Mouse (Mus musculus) embryonic facial prominence, embryonic 12.5 days (tissue): ENCODE measurements around the gene Gm9887. TPM values are rescaled to one million over a fixed set of nuclear protein-coding genes. Genes with fewer than 3 reads are reported as not detected.
"Not testable (repeated sequence)": the region's sequence is repeated elsewhere in the genome, so short reads cannot be mapped to it uniquely, and the experiment has no call there.

Experiments
- ATAC-seq: fragments of 200-750 bp; cut with Nextera tagmentation; 2 replicates; pipeline ENCODE4 v1.8.0; 2017; ENCODE audit not compliant: insufficient number of reproducible peaks, insufficient read depth, low FRiP score, low TSS enrichment
- H3K27ac ChIP-seq: fragments of 300-500 bp; sonication (generic); 2 replicates; pipeline ENCODE4 v1.5.1; 2016; ENCODE audit warnings: mild to moderate bottlenecking
- H3K27me3 ChIP-seq: fragments of 300-500 bp; sonication (generic); 2 replicates; pipeline ENCODE4 v1.6.1; 2016; ENCODE audit warnings: mild to moderate bottlenecking, moderate library complexity
- H3K36me3 ChIP-seq: fragments of 300-500 bp; sonication (generic); 2 replicates; pipeline ENCODE4 v1.6.1; 2016; ENCODE audit warnings: mild to moderate bottlenecking
- H3K4me1 ChIP-seq: fragments of 300-500 bp; sonication (generic); 2 replicates; pipeline ENCODE4 v1.6.1; 2016
- H3K4me2 ChIP-seq: fragments of 300-500 bp; sonication (generic); replicated peaks from 2 replicates; pipeline ENCODE4 v1.6.1; 2016; ENCODE audit warnings: mild to moderate bottlenecking, moderate library complexity
- H3K4me3 ChIP-seq: fragments of 300-500 bp; sonication (generic); 2 replicates; pipeline ENCODE4 v1.5.1; 2016; ENCODE audit warnings: mild to moderate bottlenecking
- H3K9ac ChIP-seq: fragments of 300-500 bp; sonication (generic); 2 replicates; pipeline ENCODE4 v1.6.1; 2016; ENCODE audit warnings: mild to moderate bottlenecking, moderate library complexity
- H3K9me3 ChIP-seq: fragments of 300-500 bp; sonication (generic); 2 replicates; pipeline ENCODE4 v1.6.1; 2016; ENCODE audit warnings: mild to moderate bottlenecking, moderate library complexity
- WGBS: fragments of 180-500 bp; shearing (Covaris S2); methylation state at CpG from one replicate; pipeline ENCODE4 v1.1.7; 2016; 5-methylcytosine and 5-hydroxymethylcytosine counted together
- polyA plus RNA-seq: library from polyadenylated mRNA; unstranded; fragments of >200 nt; fragmentation: Nextera tagmentation; extraction: Ambion mirVana; gene quantifications from 2 replicates; pipeline ENCODE4 v1.2.1, GENCODE M21; 2016

Gm9887 gene
- polyA plus RNA-seq, 1 experiment from 2014 or later = 3.7 TPM

DNA sequence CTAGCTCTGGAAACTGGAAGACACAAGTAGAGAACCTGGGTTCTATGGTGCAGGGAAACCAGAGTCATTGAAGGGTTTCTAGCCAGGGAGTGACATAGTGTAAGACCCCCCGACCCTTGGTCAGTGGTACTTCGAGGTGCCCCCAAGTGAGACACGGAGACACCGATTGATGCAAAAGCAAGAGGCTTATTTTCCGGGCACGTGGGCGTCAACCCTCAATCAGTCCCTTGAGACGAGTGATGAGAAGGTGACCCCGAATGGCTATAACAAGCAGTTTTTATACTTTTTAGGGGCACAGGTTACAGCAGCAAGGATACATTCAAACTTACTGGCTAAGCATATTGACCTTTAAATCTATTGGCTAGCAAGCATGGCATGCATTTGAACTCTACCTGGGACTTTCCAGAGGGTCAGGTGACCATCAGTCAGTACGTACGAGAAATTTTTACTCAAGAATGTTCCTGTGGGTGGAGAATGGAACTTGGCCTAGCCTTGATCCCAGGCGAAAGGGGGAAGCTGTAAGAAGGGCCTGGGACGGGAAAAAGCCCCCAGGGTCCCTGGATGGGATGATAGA lies 30.4 kb upstream of the Gm9887 start:
- no peak overlapping the region for H3K9ac ChIP-seq
- no peaks in the 10 kb centered on the region for H3K9me3 ChIP-seq
- no peak for ATAC-seq
- no peaks in the 10 kb centered on the region for H3K36me3 ChIP-seq
- WGBS = 86% methylated on average over 13 of the region's 13 CpGs
- H3K4me1 ChIP-seq = no peaks in the 10 kb centered on the region
- no peak overlapping the region for H3K4me2 ChIP-seq
- no peaks in the 10 kb centered on the region for H3K27me3 ChIP-seq
- H3K4me3 ChIP-seq = no peak overlapping the region
- no peak overlapping the region for H3K27ac ChIP-seq

- no peak for ATAC-seq
- Histone ChIP-seq H3K9me3 (no peaks in the 10 kb centered on the region), H3K4me2 (no peak overlapping the region), H3K4me1 (no peaks in the 10 kb centered on the region), H3K27ac (no peak overlapping the region), H3K4me3 (no peak overlapping the region), H3K36me3 (no peaks in the 10 kb centered on the region), H3K9ac (no peak overlapping the region), H3K27me3 (no peaks in the 10 kb centered on the region)
- 47% methylated on average over 9 of the region's 9 CpGs for WGBS
Observed at GRCm38 (mm10) chr12:69402100-69402499, 29.8 kb upstream of the Gm9887 start.

- WGBS = 36% methylated on average over 2 of the region's 2 CpGs
- Histone ChIP-seq H3K9me3 (no peaks in the 10 kb centered on the region), H3K4me1 (no peaks in the 10 kb centered on the region), H3K27ac (no peak overlapping the region), H3K36me3 (no peaks in the 10 kb centered on the region), H3K9ac (no peak overlapping the region), H3K27me3 (no peaks in the 10 kb centered on the region), H3K4me3 (no peak overlapping the region), H3K4me2 (no peak overlapping the region)
- ATAC-seq = no peak
Observed at GRCm38 (mm10) chr12:69400871-69401286, 28.6 kb upstream of the Gm9887 start.

DNA sequence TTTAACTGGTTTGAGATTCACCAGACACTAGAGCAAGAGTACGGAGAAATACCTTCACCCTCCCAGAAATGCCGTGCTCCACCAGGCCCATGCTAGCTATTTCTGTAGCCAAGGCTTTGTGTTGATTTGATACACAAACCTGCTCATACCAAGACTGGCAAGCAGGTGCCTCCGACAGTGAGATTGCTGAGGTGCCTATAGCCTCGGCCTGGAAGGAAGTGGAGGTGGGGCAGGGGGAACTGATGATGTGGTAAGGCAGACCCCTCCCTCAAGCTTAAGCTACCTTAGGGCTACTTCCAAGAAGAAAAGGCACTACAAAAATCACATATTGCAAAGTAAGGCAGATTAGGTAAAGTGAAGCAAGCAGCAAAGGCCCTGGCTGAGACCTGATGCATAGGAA lies 28.1 kb upstream of the Gm9887 start:
- Histone ChIP-seq H3K27ac (no peak overlapping the region), H3K36me3 (no peaks in the 10 kb centered on the region), H3K4me3 (no peak overlapping the region), H3K4me1 (no peaks in the 10 kb centered on the region), H3K4me2 (no peak overlapping the region), H3K27me3 (no peaks in the 10 kb centered on the region), H3K9me3 (no peaks in the 10 kb centered on the region), H3K9ac (no peak overlapping the region)
- ATAC-seq = no peak
- 80% methylated on average over 4 of the region's 4 CpGs for WGBS

GRCm38 (mm10) chr12:69394456-69394855 lies 22.2 kb upstream of the Gm9887 start:
- Histone ChIP-seq H3K27ac (no peak overlapping the region), H3K27me3 (no peaks in the 10 kb centered on the region), H3K4me3 (no peak overlapping the region), H3K4me2 (no peak overlapping the region), H3K4me1 (no peaks in the 10 kb centered on the region), H3K9ac (no peak overlapping the region), H3K9me3 (no peaks in the 10 kb centered on the region), H3K36me3 (no peaks in the 10 kb centered on the region)
- WGBS = 86% methylated on average over 6 of the region's 6 CpGs
- ATAC-seq = no peak

DNA sequence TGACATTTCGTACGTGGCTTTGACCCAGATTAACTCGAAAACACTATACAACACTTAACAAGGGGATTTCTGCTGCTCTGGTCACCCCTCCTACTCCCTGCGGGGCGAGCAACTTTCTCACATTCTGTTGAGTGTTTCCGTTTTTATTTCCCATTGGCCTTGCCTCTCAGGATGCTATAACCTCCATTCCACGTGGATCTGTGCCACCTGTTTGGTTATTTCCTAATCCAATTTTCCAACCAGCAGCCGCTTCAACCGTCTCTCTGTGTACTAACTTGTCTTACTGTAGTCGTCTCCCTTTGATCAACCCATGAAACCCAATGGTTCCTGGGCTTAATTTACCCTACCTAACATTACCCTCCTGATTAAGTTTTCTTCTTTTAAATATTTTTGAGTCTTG lies 20.8 kb upstream of the Gm9887 start:
- ATAC-seq = no peak
- Histone ChIP-seq H3K27ac (no peak overlapping the region), H3K4me1 (no peaks in the 10 kb centered on the region), H3K9ac (no peak overlapping the region), H3K9me3 (no peaks in the 10 kb centered on the region), H3K27me3 (no peaks in the 10 kb centered on the region), H3K4me2 (no peak overlapping the region), H3K4me3 (no peak overlapping the region), H3K36me3 (no peaks in the 10 kb centered on the region)
- WGBS = 73% methylated on average over 10 of the region's 10 CpGs

DNA sequence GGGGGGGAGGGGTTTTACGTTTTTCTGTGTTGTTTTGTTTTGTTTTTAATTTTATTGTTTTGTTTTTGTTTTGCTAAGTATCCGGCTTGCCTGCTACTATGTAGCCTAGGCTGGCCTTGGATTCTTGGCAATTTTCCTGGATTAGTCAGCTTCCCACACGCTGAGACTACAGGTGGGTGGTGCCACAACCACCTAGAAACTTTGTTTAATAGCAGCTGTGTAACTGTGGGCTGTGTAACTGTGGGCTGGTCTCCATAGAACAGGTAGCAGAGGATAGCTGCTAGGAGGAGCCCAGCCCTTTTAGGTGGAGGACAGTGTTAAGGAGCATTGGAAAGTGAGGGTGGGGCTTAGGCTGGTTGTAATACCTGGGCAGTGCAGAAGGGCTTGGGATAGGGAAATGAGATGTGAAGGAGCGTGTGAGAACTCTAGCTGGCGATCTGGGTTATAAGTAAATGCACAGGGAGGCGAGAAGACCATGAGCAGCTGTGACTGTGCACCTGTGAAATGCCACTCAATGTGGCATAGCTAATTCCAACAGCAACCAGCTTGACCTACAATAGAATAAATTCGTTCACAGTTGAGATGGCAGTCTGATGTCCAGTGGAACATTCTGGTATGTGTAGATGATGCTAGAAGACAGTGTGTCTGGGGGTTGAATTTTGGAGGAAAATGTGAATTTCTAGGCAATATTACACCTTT lies 17.9 kb upstream of the Gm9887 start:
- Histone ChIP-seq H3K27me3 (no peaks in the 10 kb centered on the region), H3K36me3 (no peaks in the 10 kb centered on the region), H3K4me3 (no peak overlapping the region), H3K4me1 (no peaks in the 10 kb centered on the region), H3K4me2 (no peak overlapping the region), H3K9me3 (no peaks in the 10 kb centered on the region), H3K9ac (no peak overlapping the region), H3K27ac (no peak overlapping the region)
- ATAC-seq = no peak
- WGBS = 79% methylated on average over 7 of the region's 7 CpGs

GRCm38 (mm10) chr12:69389273-69389938 lies 17.1 kb upstream of the Gm9887 start:
- no peak overlapping the region for H3K4me2 ChIP-seq
- no peaks in the 10 kb centered on the region for H3K36me3 ChIP-seq
- ATAC-seq = no peak
- no peaks in the 10 kb centered on the region for H3K4me1 ChIP-seq
- no peak overlapping the region for H3K27ac ChIP-seq
- no peaks in the 10 kb centered on the region for H3K27me3 ChIP-seq
- WGBS = 66% methylated on average over 7 of the region's 7 CpGs
- no peaks in the 10 kb centered on the region for H3K9me3 ChIP-seq
- no peak overlapping the region for H3K4me3 ChIP-seq
- no peak overlapping the region for H3K9ac ChIP-seq

GRCm38 (mm10) chr12:69388321-69388869 lies 16.1 kb upstream of the Gm9887 start:
- no peak for ATAC-seq
- H3K4me2 ChIP-seq = no peak overlapping the region
- no peak overlapping the region for H3K9ac ChIP-seq
- 91% methylated on average over 10 of the region's 10 CpGs for WGBS
- no peaks in the 10 kb centered on the region for H3K9me3 ChIP-seq
- no peaks in the 10 kb centered on the region for H3K36me3 ChIP-seq
- no peak overlapping the region for H3K27ac ChIP-seq
- H3K4me3 ChIP-seq = no peak overlapping the region
- H3K27me3 ChIP-seq = no peaks in the 10 kb centered on the region
- H3K4me1 ChIP-seq = no peaks in the 10 kb centered on the region

- H3K4me3 ChIP-seq, H3K9ac ChIP-seq, H3K27ac ChIP-seq, H3K36me3 ChIP-seq, H3K9me3 ChIP-seq, H3K27me3 ChIP-seq, H3K4me1 ChIP-seq, ATAC-seq, H3K4me2 ChIP-seq: not testable (repeated sequence)
- 71% methylated on average over 12 of the region's 12 CpGs for WGBS
Observed at GRCm38 (mm10) chr12:69386281-69386732, 14.0 kb upstream of the Gm9887 start.

DNA sequence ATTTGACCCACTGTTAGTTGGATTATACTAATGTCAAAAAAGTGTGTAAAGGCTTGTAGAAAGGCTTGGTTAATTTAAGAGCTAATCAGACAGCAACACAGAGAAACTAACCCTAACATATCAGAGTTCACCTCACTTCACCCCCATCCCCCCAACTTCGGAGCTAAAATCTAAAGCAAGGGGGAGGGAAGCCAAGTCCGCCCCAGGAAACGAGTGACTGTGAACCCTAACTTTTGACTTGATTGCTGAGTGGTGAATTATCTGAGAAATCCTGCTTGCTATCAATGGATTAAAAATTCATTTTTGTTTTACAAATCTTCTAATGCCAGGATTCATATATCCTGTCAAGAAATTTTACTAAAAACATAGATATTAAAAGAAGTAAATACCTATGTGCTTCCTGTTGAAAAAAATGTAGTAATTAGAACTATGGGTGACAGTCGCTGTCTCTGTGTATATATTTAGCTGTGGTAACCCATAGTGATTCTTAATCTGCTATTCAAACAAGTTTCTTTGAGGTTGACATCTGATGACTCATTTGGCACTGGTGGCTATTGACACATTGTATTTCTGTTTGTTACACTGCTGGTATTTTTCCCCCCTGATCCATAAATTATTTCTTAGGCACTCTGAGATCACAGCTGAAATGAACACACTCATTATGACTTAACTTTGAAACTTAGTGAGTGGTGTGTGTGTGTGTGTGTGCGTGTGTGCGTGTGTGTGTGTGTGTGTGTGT lies 13.5 kb upstream of the Gm9887 start:
- 74% methylated on average over 6 of the region's 6 CpGs for WGBS
- Histone ChIP-seq H3K4me1 (no peaks in the 10 kb centered on the region), H3K36me3 (no peaks in the 10 kb centered on the region), H3K9me3 (no peaks in the 10 kb centered on the region), H3K4me2 (no peak overlapping the region), H3K27ac (no peak overlapping the region), H3K27me3 (no peaks in the 10 kb centered on the region), H3K9ac (no peak overlapping the region), H3K4me3 (no peak overlapping the region)
- no peak for ATAC-seq
